Mouse (Mus musculus) frontal cortex, adult (tissue): Measurements from ENCODE around the gene Sptlc2.
A peak's percentile ranks its signal among the peaks of the same experiment; 100 is the strongest.

Experiments used
- ATAC-seq: cut with Nextera tagmentation; 2 replicates; pipeline ENCODE4 v1.9.2; 2017; ENCODE audit warnings: mild to moderate bottlenecking, moderate library complexity, mixed read lengths; ENCODE audit not compliant: low TSS enrichment

Sptlc2 gene

DNA sequence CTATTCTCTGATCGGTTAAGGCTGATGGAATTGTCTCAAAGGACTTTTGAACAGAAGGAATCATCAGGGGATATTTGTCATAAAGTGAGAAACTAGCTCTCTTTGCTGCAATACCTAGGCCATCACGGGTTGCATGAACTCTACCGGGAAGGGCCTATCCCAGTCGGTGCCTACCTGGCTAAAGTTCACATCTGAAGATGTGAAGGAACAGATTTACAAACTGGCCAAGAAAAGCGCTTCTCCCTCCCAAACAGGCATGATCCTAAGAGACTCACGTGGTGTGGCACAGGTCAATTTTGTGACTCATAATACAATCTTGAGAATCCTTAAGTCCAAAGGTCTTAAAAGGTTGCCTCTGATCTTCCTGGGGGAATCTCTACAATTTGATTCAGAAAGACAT lies 6.2 kb upstream of the Sptlc2 start:
- ATAC-seq = no peak

DNA sequence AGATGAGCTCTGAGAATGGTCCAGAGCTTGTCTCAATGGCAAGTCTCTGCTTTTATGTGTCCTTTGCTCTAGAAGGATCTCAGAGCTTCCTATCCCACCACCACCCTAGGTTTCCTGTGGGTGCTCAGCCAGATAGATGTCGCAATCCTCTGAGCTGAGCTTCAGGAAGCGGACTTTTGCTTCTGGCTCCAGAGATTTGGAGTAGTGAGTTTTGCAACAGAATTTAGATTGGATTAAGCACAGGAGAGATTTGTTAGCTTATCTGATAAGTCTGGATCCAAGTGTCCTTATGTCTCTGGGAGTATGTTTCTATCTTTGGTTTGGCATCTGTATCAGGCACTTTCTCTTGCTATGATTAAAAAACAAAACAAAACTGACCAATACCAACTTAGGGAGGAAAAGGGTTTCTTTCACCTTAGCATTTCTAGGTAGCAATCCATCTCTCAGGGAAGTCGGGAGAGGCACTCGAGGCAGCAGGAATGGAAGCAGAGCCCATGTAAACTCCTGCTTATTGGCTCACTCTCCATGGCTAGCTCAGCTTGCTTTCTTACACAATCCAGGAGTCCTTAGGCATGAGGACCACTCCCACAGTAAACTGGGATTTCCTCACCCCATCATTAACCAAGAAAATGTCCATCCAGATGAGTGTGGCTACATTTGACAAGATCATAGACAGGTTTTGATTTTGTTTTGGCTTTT lies 5.4 kb upstream of the Sptlc2 start:
- no peak for ATAC-seq

DNA sequence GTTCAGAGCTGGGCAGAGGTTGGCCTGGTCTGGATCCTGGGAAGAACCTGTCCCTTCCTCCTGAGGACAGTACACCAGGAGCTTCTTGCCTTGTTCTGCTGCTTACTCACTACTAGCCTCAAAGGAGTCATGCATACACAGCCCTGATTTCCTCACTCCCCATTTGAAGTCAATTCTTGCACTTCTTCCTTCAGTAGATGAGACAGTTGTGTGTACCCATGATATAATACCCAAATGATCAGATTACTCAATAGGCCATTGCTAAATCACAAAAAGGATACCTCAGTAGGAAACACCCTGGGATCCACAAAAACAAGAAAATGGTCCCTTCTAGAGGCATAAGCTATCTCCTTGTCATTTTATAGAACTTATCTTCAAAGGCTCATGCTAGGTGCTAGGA lies 3.2 kb upstream of the Sptlc2 start:
- no peak for ATAC-seq

GRCm38 (mm10) chr12:87389231-87389630 lies 1.1 kb upstream of the Sptlc2 start:
- ATAC-seq = no peak

- peak; percentile 29; the same call in 1 of the 2 replicates for ATAC-seq
Observed at GRCm38 (mm10) chr12:87387171-87388121, 709 bp downstream of the Sptlc2 start.

GRCm38 (mm10) chr12:87385051-87385450 lies 3.1 kb downstream of the Sptlc2 start:
- ATAC-seq = no peak

- no peak for ATAC-seq
Observed at GRCm38 (mm10) chr12:87381380-87381682, 6.8 kb downstream of the Sptlc2 start.

DNA sequence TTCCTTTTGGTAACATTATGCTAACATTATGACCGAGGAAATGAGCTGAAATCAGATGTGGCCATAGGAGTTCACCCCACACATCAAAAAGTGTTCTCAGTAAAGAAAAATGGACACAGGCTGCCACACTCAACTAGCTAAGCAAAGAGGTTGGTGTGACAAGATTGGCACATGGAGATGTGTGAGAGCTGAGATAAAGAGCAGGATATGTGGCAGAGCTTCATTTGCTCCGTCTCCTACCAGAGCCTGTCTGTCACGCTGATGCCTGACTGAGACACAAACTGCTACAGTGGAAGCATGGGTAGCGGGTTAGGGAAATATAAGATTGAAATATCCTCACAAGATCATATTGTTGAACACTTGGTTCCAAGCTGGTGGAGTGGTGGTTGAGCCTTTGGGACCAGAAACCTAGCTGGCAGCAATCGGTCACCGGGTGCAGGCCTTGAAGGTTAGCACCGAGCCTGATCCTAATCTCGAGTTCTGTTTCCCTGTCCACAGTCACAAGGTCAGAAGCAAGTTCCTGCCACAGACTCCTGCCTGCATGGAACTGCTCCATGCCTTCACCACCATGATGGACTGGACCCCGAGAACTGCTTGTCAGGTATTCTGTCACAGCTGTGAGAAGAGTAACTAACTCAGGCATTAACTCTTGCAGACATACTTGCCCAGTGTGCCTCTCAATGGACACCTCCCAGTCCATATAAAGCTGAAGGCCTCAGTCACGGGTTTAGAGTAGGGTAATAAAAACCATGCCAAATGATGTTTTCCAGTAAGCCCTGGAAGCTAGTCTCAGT lies 7.4 kb downstream of the Sptlc2 start:
- ATAC-seq = no peak

- ATAC-seq = no peak
Observed at GRCm38 (mm10) chr12:87379496-87379895, 8.7 kb downstream of the Sptlc2 start.

GRCm38 (mm10) chr12:87374159-87374558 lies 14.0 kb downstream of the Sptlc2 start:
- ATAC-seq = no peak

DNA sequence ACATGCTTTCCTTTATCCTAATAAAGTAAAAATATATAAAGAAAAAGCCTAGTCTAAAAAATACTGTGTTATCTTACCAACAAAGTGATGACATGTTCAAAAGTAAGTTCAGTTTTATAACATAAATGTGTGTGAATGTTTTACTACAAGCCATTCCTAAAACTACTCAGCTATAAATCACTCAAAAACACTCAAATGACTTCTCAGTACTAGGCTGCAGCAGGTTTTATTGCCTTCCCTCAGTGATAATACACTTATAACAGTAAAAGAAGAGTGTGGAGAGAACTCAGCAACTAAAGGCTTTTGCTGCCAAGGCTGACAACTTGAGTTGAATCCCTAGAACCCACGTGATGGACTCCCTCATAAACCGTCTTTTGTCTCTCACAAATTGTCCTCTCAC lies 18.8 kb downstream of the Sptlc2 start:
- no peak for ATAC-seq

DNA sequence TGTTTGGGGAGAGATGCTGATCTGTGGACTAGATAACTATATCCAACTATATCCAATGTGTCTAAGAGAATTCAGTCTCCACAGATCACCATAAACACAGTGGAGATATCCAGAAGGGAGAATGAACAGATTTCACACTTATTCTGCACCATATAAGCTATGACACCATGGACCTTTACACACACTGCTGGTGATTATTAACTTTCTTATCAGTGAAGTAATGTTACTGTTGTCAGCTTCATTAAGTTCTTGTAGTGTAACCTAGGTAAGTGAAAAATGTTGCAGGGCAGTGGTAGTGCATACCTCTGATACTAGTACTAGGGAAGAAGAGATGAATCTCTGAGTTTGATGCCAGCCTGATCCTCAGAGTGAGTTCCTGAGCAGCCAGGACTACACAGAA lies 20.1 kb downstream of the Sptlc2 start:
- ATAC-seq = no peak

- ATAC-seq = peak; percentile 90
Observed at GRCm38 (mm10) chr12:87365676-87366075, 22.5 kb downstream of the Sptlc2 start.

DNA sequence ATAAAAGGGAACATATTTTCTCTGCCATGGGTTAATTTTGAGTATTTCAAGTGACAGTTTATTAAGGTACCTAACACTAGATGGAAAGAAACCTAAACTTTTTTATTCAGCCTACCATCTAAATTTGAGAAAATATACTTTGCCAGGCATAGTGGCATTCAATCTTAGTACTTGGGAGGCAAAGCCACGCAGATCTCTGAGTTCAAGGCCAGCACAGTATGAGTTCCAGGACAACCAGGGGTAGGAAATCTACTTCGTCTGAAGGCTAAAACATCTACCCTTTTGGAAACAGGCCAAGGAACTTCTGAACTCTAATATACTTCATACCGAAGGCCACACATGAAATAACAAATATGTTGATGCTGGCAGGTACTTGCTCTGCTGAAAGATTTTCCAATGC lies 26.0 kb downstream of the Sptlc2 start:
- no peak for ATAC-seq

- no peak for ATAC-seq
Observed at GRCm38 (mm10) chr12:87348029-87348428, 40.1 kb downstream of the Sptlc2 start.

DNA sequence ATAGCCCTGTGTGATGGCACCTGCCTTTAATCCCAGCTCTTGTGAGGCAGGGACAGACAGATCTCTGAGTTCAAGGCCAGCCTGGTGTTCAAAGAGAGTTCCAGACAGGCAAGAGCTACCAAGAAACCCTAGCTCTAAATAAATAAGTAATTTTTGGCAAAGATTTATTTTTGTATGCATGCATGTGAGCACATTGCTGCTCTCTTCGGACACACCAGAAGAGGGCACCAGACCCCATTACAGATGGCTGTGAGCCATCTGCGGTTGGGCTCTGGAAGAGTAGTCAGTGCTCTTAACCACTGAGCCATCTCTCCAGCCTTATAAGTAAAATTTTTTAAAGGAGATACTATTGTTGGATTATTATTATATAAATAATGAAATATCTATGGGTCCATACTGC lies 40.6 kb downstream of the Sptlc2 start:
- no peak for ATAC-seq

GRCm38 (mm10) chr12:87343084-87343605 lies 45.0 kb downstream of the Sptlc2 start:
- ATAC-seq = peak; percentile 73; the same call in 1 of the 2 replicates

- no peak for ATAC-seq
Observed at GRCm38 (mm10) chr12:87338082-87338481, 50.1 kb downstream of the Sptlc2 start.

DNA sequence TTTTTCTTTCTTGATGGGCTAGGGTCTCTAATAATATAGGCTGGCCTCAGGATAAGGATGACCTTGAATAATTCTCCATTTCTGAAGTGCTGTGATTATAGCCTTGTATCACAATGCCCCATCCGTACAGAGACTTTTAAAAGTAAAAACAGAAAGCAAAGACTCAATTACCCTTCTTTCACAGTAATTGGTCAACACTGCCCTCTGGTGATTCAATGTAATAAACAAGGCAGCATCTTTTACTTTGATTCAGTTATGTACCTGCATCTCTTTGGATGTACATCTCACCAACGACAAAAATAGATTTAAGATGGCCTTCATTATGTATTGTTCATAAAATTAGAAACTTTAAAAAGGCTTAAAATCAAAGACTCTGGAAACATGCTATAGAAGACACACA lies 53.3 kb downstream of the Sptlc2 start:
- ATAC-seq = no peak

DNA sequence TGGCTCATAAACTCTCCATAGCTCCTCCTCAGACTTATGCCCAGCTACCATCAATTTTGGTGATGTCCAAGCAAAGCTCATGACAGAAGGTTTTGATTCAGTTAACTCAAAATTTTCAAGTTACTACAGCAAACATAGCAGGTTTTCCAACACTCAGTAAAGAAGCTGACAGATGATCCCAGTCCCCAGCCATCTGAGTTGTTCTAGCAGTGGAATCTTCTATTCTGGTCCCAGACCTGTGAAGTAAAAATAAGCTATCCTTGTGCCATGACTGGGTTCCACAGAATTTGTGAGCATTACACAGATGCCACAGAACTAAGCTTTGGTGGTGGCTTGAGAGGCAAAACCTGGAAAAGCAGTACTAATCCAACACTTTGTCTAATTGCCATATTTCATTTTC lies 54.4 kb downstream of the Sptlc2 start:
- peak; percentile 72 for ATAC-seq

DNA sequence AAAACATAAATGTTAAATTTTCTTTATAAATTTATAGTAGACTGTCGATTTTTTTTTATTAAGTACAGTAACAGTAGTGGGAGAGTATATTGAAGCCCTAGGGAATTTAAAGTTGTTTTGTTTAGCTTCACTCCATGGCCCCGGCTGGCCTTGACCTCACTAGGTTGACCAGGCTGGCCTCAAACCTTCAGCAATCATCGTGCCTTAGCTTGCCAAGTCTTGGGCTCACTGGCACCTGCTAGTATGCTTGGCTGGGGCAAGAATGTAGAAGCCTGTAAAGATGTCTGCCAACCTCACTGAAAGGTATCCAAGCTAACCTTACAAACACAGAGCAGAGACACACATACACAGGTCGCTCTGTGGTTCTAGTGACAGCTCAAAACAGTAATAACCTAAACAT lies 55.6 kb downstream of the Sptlc2 start:
- no peak for ATAC-seq

- ATAC-seq = no peak
Observed at GRCm38 (mm10) chr12:87331908-87332307, 56.2 kb downstream of the Sptlc2 start.
